Mouse (Mus musculus) embryonic facial prominence, embryonic 15.5 days (tissue): ENCODE results near the gene Gm9048. TPM values are rescaled to one million over a fixed set of nuclear protein-coding genes. Genes with fewer than 3 reads are reported as not detected.

ENCODE experiments used
- polyA plus RNA-seq: library from polyadenylated mRNA; unstranded; fragments of >200 nt; fragmentation: Nextera tagmentation; extraction: Ambion mirVana; gene quantifications from 2 replicates; pipeline ENCODE4 v1.2.1, GENCODE M21; 2015

The Gm9048 gene
- polyA plus RNA-seq, 1 experiment from 2014 or later: not detected

Other genes with a start within 250 kb of the Gm9048 start
- gene Mdm1, start 206.9 kb downstream of the Gm9048 start, polyA plus RNA-seq: 32.6 and 42.1 TPM in 2 replicates
- gene Il22, start 143.7 kb downstream of the Gm9048 start, polyA plus RNA-seq: not detected in 2 replicates
- gene Gm32717, start 107.9 kb downstream of the Gm9048 start, polyA plus RNA-seq: not detected in 2 replicates
- not detected in 2 replicates for gene Gm32802, start 90.0 kb downstream of the Gm9048 start, polyA plus RNA-seq
- not detected in 2 replicates for gene Iltifb, start 53.6 kb downstream of the Gm9048 start, polyA plus RNA-seq
- not detected in 2 replicates for gene Gm9040, start 21.7 kb downstream of the Gm9048 start, polyA plus RNA-seq
- not detected in 2 replicates for gene Gm9044, start 16.3 kb downstream of the Gm9048 start, polyA plus RNA-seq
- 0.18 TPM in 1 of 2 replicates, not detected in the other for gene Gm9045, start 10.8 kb downstream of the Gm9048 start, polyA plus RNA-seq
- not detected in 2 replicates for gene Gm9046, start 5.4 kb downstream of the Gm9048 start, polyA plus RNA-seq
- 0.18 TPM in 1 of 2 replicates, not detected in the other for gene Gm9049, start 5.4 kb upstream of the Gm9048 start, polyA plus RNA-seq
- gene Ifng, start 92.4 kb upstream of the Gm9048 start, polyA plus RNA-seq: not detected in 2 replicates